Mouse (Mus musculus): ENCODE measurements around the gene H2-Ob. TPM values are rescaled to one million over a fixed set of nuclear protein-coding genes. Genes with fewer than 3 reads are reported as not detected.

H2-Ob gene
- polyA plus RNA-seq, 1 experiment from 2014 or later, result not detected

DNA sequence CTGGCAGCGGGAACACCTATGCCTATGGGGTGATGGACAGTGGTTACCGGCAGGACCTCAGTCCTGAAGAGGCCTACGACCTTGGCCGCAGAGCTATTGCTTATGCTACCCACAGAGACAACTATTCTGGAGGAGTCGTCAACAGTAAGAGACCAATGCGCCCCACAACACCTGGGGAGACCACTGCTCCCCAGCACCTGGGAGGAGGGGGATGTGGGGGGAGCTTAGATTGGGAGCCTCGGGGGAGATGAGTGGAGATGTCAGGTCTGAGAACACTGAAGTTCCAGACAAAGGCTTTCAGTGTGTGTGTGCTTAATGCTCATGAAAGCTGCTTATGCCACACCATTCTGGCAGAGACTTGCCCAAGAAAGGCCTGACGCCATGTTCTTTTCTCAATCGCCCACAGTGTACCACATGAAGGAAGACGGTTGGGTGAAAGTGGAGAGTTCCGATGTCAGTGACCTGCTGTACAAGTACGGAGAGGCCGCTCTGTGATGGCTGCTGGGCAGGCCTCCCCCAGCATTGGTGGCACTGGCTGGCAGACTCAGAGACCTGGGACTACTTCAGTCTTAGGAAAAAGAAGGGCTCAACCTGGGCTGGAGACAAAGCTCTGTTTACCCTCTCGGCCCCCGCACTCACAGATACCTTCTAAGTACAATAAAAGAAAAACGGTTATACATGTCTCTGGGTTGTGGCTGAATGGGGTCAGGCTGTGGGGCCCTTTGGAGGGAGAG is 37.8 kb upstream of the H2-Ob start:
- H3K36me3 ChIP-seq, result no peaks in the 10 kb centered on the region
- no peak overlapping the region for H3K4me2 ChIP-seq
- no peak overlapping the region for H3K4me3 ChIP-seq
- H3K9me3 ChIP-seq, result no peaks in the 10 kb centered on the region
- no peak overlapping the region for H3K9ac ChIP-seq
- 91% methylated on average over 16 of the region's 16 CpGs for WGBS
- no peak overlapping the region for H3K27ac ChIP-seq (replicated peaks)
- H3K27me3 ChIP-seq, result peaks cover 84% of the 10 kb centered on the region
- ATAC-seq (ENCODE audit: low read depth), result no peak
- peaks cover 27% of the 10 kb centered on the region for H3K4me1 ChIP-seq (replicated peaks)

DNA sequence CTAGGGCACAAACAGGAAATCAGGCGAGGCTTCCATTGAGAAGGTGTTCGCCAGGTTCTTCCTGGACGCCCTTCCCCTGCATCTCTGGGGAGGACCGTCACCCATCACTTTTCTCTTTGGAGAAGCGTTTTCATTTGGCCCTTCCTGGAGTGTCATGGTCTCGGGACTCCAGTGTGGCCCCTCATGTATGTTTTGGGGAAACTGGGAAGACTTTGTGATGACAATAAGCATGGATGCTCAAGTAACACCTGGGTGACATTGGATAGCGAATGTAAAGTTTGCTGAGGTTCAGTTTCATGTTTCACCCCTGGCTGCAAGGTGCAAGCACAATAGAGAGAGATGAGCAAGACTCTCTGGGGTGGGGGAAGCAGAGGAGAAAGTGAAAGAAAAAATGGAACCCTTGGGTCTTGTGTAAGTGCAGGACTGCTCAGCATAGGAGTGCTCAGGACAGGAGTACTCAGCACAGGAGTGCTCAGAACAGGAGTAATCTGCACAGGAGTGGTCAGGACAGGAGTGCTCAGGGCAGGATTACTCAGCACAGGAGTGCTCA is 37.1 kb upstream of the H2-Ob start:
- Histone ChIP-seq H3K27me3 (peaks cover 84% of the 10 kb centered on the region), H3K4me1 (replicated peaks) (peaks cover 27% of the 10 kb centered on the region), H3K9ac (no peak overlapping the region), H3K4me2 (no peak overlapping the region), H3K27ac (replicated peaks) (no peak overlapping the region), H3K9me3 (no peaks in the 10 kb centered on the region), H3K36me3 (no peaks in the 10 kb centered on the region), H3K4me3 (no peak overlapping the region)
- WGBS, result 72% methylated on average over 7 of the region's 7 CpGs
- no peak for ATAC-seq (ENCODE audit: low read depth)

DNA sequence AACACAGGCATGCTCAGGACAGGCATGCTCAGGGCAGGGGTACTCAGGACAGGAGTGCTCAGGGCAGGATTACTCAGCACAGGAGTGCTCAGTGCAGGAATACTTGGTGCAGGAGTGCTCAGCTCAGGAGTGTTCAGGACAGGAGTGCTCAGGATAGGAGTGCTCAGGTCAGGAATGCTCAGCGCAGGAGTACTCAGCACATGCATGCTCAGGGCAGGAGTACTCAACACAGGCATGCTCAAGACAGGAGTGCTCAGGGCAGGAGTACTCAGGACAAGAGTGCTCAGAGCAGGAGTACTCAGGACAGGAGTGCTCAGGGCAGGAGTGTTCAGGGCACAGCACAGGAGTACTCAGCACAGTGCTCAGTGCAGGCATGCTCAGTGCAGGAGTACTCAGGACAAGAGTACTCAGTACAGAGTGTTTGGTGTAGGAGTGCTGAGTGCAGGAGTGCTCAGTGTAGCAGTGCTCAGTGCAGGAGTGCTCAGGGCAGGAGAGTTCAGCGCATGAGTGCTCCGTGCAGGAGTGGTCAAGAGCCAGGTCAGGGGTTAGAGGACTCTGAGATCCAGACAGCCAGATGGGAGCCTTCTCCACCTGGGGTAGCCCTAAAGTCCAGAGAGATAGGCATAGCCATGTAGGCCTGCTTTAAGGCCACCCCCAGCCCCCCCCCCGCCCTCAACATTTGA is 35.8 kb upstream of the H2-Ob start:
- Histone ChIP-seq H3K4me2 (no peak overlapping the region), H3K9me3 (no peaks in the 10 kb centered on the region), H3K27ac (replicated peaks) (no peak overlapping the region), H3K27me3 (peaks cover 80% of the 10 kb centered on the region), H3K9ac (no peak overlapping the region), H3K36me3 (no peaks in the 10 kb centered on the region), H3K4me1 (replicated peaks) (peaks cover 17% of the 10 kb centered on the region), H3K4me3 (no peak overlapping the region)
- no peak for ATAC-seq (ENCODE audit: low read depth)
- WGBS, result 82% methylated on average over 4 of the region's 4 CpGs

DNA sequence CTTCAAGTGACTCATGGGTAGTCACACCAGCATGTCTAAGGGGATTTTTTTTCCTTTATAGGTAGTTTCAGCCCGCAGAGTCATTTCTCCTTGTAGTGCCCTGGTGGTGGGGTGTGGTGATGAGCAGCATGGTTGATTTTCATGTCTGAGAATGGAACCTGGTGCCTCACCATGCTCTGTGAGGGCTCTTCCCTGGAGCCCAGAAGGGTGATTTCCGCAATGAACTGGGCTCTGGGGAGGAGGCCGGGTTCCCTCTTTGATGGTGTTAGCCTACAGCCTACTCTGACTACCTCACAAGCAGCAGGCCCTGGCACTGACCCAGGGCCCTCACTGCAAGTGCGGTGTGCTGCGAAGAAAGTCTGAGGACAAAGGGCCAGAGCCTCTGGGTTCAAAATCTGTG is 35.3 kb upstream of the H2-Ob start, which contains the start of gene Tap2:
TSS of gene Tap2 (plus strand) at position 84 of the 400 bp plus-strand sequence.
- peaks cover 78% of the 10 kb centered on the region for H3K27me3 ChIP-seq

DNA sequence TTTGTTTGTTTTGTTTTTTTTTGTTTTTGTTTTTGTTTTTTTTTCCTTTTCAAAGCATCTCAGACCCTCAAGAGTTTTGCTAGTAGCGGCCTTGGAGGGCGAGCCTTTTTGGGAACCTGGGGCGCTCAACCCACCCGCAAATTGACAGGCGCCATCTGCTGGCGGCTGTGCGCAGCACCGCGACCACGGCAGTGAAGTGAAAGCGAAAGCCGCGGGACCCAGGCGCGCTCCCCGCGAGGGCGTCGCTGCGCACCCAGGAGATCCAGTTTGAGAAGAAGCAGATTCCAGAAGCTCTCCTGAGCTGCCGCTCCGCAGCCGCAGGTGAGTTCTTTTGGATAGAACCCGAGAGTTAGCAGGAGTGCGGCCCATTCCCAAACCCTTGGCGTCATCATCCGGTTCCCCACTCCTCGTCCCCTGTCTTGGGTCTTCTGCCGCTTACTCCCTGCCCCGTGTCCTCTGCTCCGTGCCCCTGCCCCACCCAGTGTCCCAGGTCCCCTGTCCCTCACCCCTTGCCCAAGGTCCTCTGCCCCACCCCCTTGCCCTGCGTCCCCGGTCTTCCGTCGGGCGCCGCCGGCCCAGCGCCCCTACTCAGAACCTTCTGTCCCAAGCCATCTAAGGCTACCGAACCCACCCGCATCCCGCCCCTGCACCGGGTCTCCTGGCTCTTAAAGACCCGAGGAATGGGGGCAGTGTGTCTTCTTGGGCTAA is 34.2 kb upstream of the H2-Ob start:
- under 1% methylated on average over 44 of the region's 44 CpGs for WGBS
- Histone ChIP-seq H3K4me1 (replicated peaks) (peaks cover 11% of the 10 kb centered on the region), H3K9me3 (no peaks in the 10 kb centered on the region), H3K27ac (replicated peaks) (no peak overlapping the region), H3K4me3 (peak overlapping the region; percentile 60), H3K4me2 (peak overlapping the region; percentile 85), H3K27me3 (peaks cover 78% of the 10 kb centered on the region), H3K9ac (peak overlapping the region; percentile 72), H3K36me3 (no peaks in the 10 kb centered on the region)
- ATAC-seq (ENCODE audit: low read depth), result peak; percentile 51; the same call in 1 of the 2 replicates

More for the DNA sequence above, 35.3 kb upstream of the H2-Ob start, which contains the start of gene Tap2:
- no peak for ATAC-seq (ENCODE audit: low read depth)
- Histone ChIP-seq H3K27ac (replicated peaks) (no peak within 1 kb of the TSS), H3K4me1 (replicated peaks) (peaks cover 11% of the 10 kb centered on the region), H3K36me3 (no peaks in the 10 kb centered on the region), H3K9me3 (no peaks in the 10 kb centered on the region), H3K9ac (peak within 1 kb of the TSS; percentile 72), H3K4me3 (peak within 1 kb of the TSS; percentile 60), H3K4me2 (peak within 1 kb of the TSS; percentile 85)
- 59% methylated on average over 5 of the region's 5 CpGs for WGBS

DNA sequence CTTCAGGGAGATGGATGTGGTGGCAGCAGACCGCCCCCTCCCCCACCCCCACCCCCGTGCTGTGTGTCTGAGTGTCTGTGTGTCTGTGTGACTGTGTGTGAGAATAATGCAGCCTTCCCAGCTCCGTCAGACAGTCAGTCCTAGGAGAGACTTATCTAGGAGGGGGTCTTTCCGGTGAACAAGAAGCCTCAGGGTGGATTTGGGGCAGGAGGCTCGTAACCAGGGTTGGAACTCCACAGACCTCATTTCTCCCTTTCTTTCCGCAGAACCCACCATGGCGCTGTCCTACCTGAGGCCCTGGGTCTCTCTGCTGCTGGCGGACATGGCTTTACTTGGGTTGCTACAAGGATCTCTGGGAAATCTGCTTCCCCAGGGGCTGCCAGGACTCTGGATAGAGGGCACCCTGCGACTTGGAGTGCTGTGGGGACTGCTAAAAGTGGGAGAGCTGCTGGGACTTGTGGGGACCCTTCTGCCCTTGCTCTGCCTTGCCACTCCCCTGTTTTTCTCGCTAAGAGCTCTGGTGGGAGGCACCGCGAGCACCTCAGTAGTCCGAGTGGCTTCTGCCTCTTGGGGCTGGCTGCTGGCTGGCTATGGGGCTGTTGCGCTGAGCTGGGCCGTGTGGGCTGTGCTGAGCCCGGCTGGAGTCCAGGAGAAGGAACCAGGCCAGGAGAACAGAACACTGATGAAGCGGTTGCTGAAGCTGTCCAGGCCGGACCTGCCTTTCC is 33.5 kb upstream of the H2-Ob start:
- Histone ChIP-seq H3K36me3 (no peaks in the 10 kb centered on the region), H3K4me1 (replicated peaks) (peaks cover 11% of the 10 kb centered on the region), H3K4me2 (peak overlapping the region; percentile 85), H3K27ac (replicated peaks) (no peak overlapping the region), H3K9ac (peak overlapping the region; percentile 72), H3K9me3 (no peaks in the 10 kb centered on the region), H3K27me3 (peaks cover 77% of the 10 kb centered on the region), H3K4me3 (peak overlapping the region; percentile 60)
- ATAC-seq (ENCODE audit: low read depth), result 0 out of 2 replicates have a peak, but pooled peaks have one; percentile 17
- WGBS, result 13% methylated on average over 18 of the region's 18 CpGs

DNA sequence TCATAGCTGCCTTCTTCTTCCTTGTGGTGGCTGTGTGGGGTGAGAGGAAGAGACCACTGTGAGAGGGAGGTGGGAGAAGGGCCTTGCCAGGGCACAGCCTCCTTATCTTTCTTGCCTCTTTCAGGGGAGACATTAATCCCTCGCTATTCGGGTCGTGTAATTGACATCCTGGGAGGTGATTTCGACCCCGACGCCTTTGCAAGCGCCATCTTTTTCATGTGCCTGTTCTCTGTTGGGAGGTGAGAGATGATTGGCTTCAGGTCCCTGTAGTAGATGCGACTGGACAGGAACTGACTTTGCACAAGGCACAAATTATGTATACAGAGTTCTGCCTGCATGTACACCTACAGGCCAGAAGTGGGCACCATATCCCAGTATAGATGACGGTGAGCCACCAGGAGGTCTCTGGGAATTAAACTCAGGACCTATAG is 32.9 kb upstream of the H2-Ob start:
- H3K9ac ChIP-seq, result no peak overlapping the region
- no peak overlapping the region for H3K4me3 ChIP-seq
- WGBS, result 22% methylated on average over 9 of the region's 9 CpGs
- peaks cover 11% of the 10 kb centered on the region for H3K4me1 ChIP-seq (replicated peaks)
- H3K4me2 ChIP-seq, result peak overlapping the region; percentile 85; the same call in 1 of the 2 replicates
- no peaks in the 10 kb centered on the region for H3K36me3 ChIP-seq
- H3K27ac ChIP-seq (replicated peaks), result no peak overlapping the region
- peaks cover 78% of the 10 kb centered on the region for H3K27me3 ChIP-seq
- no peak for ATAC-seq (ENCODE audit: low read depth)
- H3K9me3 ChIP-seq, result no peaks in the 10 kb centered on the region

DNA sequence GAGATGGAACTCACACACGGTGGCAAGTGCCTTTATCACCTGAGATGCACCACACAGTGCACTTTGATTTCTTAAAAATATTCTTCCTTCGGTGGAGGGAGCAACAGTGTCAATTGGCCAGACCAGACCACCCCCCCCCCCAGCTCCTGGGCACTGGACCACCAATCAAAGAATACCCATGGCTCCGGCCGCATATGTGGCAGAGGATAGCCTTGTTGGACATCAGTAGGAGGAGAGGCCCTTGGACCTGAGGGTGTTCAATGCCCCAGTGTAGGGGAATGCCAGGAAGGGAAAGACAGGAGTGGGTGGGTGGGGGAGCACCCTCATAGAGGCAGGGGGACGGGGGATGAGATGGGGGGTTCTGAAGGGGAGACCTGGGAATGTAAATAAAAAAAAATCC is 32.0 kb upstream of the H2-Ob start:
- H3K9ac ChIP-seq, result no peak overlapping the region
- peaks cover 78% of the 10 kb centered on the region for H3K27me3 ChIP-seq
- WGBS, result 85% methylated on average over 5 of the region's 5 CpGs
- no peaks in the 10 kb centered on the region for H3K9me3 ChIP-seq
- H3K4me2 ChIP-seq, result no peak overlapping the region
- ATAC-seq (ENCODE audit: low read depth), result no peak
- H3K4me1 ChIP-seq (replicated peaks), result peaks cover 11% of the 10 kb centered on the region
- H3K4me3 ChIP-seq, result no peak overlapping the region
- no peaks in the 10 kb centered on the region for H3K36me3 ChIP-seq
- no peak overlapping the region for H3K27ac ChIP-seq (replicated peaks)

DNA sequence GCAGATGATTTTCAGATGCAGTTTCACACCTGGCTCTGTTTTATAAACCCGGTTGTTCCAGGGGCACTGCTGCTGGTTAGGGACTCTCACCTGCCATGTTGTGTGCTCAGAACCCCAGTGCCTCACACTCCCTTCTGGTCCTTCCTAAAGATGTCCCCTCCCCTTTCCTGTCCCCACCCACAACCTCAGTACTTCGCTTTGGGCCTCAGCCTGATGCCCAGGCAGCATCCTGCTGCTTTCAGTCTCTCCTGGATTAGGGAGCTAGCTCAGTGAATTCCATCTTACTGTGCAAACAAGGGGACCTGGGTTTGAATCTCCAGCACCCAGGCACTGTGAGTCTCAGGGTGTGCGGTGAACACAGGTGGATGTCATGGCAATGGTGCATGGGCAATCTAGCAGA is 31.2 kb upstream of the H2-Ob start:
- no peak overlapping the region for H3K4me2 ChIP-seq
- H3K4me3 ChIP-seq, result no peak overlapping the region
- peaks cover 83% of the 10 kb centered on the region for H3K27me3 ChIP-seq
- no peaks in the 10 kb centered on the region for H3K36me3 ChIP-seq
- no peak overlapping the region for H3K9ac ChIP-seq
- 66% methylated on average over 3 of the region's 3 CpGs for WGBS
- no peak overlapping the region for H3K27ac ChIP-seq (replicated peaks)
- H3K4me1 ChIP-seq (replicated peaks), result peaks cover 11% of the 10 kb centered on the region
- H3K9me3 ChIP-seq, result no peaks in the 10 kb centered on the region
- ATAC-seq (ENCODE audit: low read depth), result no peak

DNA sequence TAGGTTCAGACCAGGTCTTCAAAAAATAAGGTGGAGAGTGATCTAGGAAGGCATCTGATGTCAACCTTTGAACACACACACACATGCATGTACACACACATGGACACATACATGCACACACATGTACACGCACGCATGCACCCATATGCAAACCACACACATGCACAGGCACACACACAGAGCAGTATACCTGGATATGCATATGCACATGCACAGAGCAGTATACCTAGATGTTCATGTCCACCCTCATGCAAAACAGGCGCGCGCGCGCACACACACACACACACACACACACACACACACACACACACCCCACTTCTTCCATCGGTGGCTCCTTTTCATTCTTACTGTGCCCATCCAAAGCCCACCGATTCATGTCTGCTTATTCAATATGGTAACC is 30.8 kb upstream of the H2-Ob start:
- no peak for ATAC-seq (ENCODE audit: low read depth)
- 97% methylated on average over 9 of the region's 9 CpGs for WGBS
- no peak overlapping the region for H3K4me2 ChIP-seq

DNA sequence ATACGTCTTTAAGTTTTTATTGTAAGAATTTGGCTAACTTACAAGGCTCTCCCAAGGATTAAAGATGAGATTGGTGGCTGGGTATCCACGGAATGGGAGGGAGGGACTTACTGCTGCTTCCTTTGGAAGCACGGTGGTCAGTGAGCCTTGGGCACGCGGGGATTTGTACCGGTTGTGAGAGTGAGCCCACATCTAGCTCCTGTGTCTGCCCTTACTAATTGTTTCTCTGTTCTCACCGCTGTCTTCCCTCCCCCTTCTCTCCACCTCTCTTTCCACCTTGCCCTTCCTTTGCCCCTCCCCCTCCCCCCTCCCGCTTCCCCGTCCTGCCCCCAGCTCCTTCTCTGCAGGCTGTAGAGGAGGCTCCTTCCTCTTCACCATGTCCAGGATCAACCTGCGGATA is 30.3 kb upstream of the H2-Ob start:
- Histone ChIP-seq H3K4me1 (replicated peaks) (peaks cover 11% of the 10 kb centered on the region), H3K27me3 (peaks cover 86% of the 10 kb centered on the region), H3K27ac (replicated peaks) (no peak overlapping the region), H3K4me2 (no peak overlapping the region), H3K36me3 (no peaks in the 10 kb centered on the region), H3K4me3 (no peak overlapping the region), H3K9me3 (no peaks in the 10 kb centered on the region), H3K9ac (no peak overlapping the region)
- 27% methylated on average over 10 of the region's 10 CpGs for WGBS
- ATAC-seq (ENCODE audit: low read depth), result no peak

More for the DNA sequence above, 30.8 kb upstream of the H2-Ob start:
- Histone ChIP-seq H3K4me1 (replicated peaks) (peaks cover 11% of the 10 kb centered on the region), H3K27ac (replicated peaks) (no peak overlapping the region), H3K36me3 (no peaks in the 10 kb centered on the region), H3K27me3 (peaks cover 86% of the 10 kb centered on the region), H3K9me3 (no peaks in the 10 kb centered on the region), H3K9ac (no peak overlapping the region), H3K4me3 (no peak overlapping the region)

Measured in neural tube, embryonic 13.5 days (tissue).